Mouse (Mus musculus): Measurements from ENCODE around the gene Gm21637. TPM values are rescaled to one million over a fixed set of nuclear protein-coding genes. Genes with fewer than 3 reads are reported as not detected.
"Not testable (repeated sequence)": the region's sequence is repeated elsewhere in the genome, so short reads cannot be mapped to it uniquely, and the experiment has no call there.

Gm21637 gene
- not detected in 2 replicates for polyA plus RNA-seq (2015; fragmentation: Nextera tagmentation; extraction: Ambion mirVana)

DNA sequence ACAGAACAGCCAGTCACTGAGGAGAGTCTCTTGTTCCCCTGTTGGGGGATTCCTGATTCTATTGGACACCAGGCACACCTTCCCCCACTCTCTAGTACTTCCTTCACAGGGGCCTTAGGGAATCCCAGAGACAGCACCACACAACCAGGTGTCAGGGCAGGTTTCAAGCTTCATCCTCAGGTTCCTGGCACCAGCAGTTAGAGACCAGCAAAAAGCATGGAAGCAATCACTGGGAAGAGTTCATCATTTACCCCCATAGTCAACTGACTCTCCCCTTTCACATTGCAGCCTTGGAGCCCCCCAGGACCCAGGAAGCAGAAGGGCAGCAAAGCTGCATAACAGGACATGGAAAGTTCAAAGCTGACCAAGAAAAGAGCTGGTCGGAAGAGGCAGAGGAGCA lies at the start of gene Gm21637:
Gm21637 (plus strand) TSS at position 301 of the 400 bp plus-strand sequence.
- ATAC-seq; H3K27me3 ChIP-seq (replicated peaks; ENCODE audit: control insufficient read depth, insufficient read depth, low read length); H3K36me3 ChIP-seq (ENCODE audit: control insufficient read depth, insufficient read depth, low read length); H3K4me3 ChIP-seq (ENCODE audit: low read length); H3K9me3 ChIP-seq (ENCODE audit: control insufficient read depth, low read length); H3K4me1 ChIP-seq (ENCODE audit: control insufficient read depth, insufficient read depth, low read length); H3K9ac ChIP-seq (ENCODE audit: low read depth, low read length); H3K27ac ChIP-seq (ENCODE audit: low read length); H3K4me2 ChIP-seq (ENCODE audit: low read depth, low read length): not testable (repeated sequence)
- WGBS = no CpG with 5 or more reads among the region's 1 CpGs

Other genes with a start within 250 kb of the Gm21637 start
- gene Btbd35f25, start 244.9 kb upstream of the Gm21637 start, polyA plus RNA-seq (2015; fragmentation: Nextera tagmentation; extraction: Ambion mirVana) = not detected in 2 replicates
- gene Btbd35f22, start 85.8 kb downstream of the Gm21637 start, polyA plus RNA-seq (2015; fragmentation: Nextera tagmentation; extraction: Ambion mirVana) = not detected in 2 replicates